Mouse (Mus musculus) lung, postnatal 36 days (tissue): ENCODE measurements around the gene Dync1i2.
A peak's percentile ranks its signal among the peaks of the same experiment; 100 is the strongest.

ENCODE experiments used
- DNase-seq: peaks from one replicate; pipeline ENCODE4 v3.0.0; 2022; ENCODE audit warnings: mixed read lengths

Gene Dync1i2

GRCm38 (mm10) chr2:71270085-71270484, 58.6 kb downstream of the Dync1i2 start:
- no peak for DNase-seq

DNA sequence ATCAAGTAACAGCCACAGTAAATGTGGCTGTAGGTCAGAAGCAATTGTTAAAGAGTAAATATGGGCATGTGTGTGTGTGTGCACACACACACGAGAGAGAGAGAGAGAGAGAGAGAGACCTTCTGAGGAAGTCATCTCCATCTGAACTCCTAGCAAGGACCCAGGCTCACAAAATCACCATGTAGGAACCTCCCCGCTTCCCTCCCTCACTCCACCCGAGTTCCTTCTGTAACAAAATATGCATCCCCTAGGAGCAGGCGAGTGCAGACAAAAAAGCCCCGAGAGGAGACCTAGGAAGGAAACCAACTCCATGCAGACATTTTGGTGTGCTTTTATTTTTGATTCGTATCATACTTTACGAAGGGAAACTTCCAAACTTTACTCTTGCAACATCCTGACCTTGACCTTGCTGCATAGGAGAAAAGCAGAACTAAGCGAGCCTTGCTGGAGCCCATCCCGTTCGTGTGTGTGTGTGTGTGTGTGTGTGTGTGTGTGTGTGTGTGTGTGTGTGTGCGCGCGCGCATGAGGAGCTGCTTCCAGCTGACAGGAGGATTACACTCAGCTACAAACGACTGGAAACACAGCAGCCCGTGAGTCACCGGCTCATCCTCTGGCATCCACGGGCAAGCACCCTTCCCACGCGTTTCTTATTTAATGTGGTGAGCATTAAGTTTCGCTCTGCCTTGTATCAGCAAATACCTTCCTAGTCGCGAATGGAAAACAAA, 62.6 kb downstream of the Dync1i2 start:
- DNase-seq = peak; percentile 65

DNA sequence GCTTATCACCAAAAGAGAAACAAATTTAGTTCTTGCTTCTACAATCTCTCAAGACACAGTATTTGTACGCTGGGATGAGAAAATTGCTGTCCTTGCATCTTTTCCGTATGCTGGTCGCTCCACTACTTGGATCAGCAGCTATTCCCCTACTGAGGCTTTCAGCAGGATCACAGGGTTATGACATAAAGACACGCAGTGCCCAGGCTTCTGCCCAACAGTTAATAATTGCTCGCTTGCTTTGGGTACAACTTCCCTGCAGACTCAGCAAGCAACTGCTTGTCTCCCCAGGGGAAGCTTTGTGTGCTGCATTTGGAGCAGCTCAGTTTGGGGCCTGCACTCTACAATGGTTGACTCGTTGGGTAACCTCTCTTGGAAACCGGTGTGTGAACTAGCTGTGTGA, 64.2 kb downstream of the Dync1i2 start:
- no peak for DNase-seq

- peak; percentile 8 for DNase-seq
Measured at GRCm38 (mm10) chr2:71278791-71279775, 67.6 kb downstream of the Dync1i2 start.

DNA sequence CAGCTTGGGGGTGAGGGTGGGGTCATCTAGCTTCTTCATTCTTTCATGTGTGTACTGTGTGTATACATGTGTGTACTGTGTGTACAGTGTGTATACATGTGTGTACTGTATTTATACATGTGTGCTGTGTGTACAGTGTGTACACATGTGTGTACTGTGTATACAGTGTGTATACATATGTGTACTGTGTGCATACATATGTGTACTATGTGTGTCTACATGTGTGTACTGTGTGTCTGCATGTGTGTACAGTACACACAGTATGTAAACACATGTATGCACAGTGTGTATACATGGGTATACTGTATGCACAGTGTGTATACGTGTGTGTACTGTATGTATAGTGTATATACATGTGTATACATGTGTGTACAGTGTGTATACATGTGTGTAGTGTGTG, 70.5 kb downstream of the Dync1i2 start:
- DNase-seq = no peak

DNA sequence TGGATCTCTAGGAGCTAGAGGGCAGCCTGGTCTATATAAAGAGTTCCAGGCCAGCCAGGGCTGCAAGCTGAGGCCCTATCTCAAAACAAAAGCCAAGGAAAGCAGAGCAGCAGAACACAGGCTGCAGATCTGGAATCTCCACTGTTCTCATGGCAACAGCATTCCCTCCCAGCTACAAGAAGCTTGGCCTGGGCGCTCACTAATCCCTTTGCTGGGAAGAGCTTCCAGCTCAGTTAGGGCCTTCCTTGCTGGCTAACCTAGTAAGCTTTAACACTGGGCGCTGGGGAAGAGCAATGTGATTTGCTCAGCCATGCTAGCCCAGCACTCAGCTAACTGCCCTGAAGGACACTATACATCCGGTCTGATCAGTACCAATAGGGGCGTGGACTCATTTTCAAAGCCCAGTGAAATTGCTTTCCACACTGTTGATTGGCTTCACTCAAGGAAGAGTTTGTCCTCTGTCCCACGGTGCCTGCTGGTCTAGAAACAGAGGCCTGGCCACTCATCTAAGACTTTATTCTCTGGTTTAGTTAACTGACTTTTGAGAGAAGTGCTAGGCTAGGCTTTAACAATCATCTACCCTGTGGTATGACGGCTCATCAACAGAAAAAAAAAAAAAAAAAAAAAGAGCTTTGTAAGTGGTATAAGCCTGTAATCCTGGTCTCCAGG, 78.7 kb downstream of the Dync1i2 start:
- no peak for DNase-seq

GRCm38 (mm10) chr2:71291566-71291965, 80.1 kb downstream of the Dync1i2 start:
- no peak for DNase-seq

DNA sequence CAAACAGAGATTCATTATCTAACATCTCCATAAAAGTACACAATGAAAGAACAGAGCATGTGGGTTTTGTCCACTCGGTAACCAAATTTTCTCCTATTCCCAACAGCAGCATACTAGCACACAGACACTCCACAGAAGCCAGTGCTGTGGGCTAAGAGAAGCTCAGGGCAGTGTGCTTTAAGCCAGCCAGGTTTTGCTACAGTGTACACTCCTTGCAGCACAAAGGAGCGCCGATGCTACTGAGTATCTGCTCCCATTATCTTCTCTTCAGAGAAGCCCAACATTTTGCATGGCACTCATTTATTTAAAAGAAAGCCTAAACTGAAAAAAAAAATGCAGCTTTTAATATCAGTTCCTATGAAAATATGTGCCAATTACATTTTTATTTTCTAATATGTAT, 82.5 kb downstream of the Dync1i2 start:
- no peak for DNase-seq

DNA sequence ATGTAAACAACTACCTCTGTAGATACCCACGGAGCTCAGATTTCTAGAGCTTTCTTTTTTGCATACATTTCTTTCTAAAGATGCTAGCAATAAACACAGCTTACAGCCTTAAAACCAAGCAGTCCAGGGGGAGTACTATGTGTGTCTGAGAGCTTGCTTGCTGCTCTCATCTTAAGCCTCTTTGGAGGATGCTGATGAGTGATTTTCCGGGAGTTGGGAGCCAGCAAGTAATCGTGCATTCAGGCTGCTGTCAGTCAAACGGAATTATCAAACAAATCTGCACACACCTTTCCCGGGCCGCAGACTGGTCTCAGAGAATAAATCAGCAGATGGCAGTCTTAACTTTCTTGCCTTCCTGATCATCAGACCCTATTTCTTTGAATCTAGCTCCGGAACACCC, 83.0 kb downstream of the Dync1i2 start:
- DNase-seq = no peak

GRCm38 (mm10) chr2:71295844-71296243, 84.3 kb downstream of the Dync1i2 start:
- no peak for DNase-seq

DNA sequence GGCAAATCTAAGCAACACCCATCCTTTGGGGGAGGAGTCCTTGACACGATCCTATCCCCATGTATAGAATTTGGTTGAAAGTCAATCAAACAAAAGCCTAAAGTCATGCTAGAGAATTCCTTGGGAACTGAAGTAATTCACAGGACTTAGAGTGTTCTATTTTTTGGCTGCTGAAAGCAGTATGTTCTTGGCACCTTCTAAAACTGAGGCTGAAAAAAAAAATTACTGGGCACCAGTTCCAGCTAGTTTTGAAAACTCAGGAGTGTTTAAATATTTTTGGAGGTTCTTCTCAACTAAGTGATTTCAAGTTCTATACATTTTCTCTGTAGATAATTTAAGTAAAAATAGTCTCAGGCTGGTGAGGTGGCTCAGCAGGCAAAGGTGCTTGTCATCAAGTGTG, 86.0 kb downstream of the Dync1i2 start:
- no peak for DNase-seq

DNA sequence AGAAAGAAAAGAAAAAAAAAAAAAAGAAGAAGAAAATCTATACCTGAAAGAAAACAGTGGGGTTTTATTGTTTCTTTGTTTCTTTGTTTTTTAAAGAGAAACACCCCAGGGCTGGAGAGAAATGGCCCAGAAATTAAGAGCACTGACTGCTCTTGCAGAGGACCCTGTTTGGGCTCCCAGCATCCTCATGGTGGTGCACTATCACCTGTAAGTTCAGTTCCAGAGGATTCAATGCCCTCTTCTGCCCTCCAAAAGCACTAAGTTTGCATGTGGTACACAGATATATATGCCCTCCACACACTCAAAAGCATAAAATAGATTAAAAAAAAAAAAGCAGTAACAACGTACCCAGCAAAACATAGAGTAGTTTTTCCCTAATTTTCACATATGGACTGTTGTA, 87.2 kb downstream of the Dync1i2 start:
- DNase-seq = peak; percentile 10

DNA sequence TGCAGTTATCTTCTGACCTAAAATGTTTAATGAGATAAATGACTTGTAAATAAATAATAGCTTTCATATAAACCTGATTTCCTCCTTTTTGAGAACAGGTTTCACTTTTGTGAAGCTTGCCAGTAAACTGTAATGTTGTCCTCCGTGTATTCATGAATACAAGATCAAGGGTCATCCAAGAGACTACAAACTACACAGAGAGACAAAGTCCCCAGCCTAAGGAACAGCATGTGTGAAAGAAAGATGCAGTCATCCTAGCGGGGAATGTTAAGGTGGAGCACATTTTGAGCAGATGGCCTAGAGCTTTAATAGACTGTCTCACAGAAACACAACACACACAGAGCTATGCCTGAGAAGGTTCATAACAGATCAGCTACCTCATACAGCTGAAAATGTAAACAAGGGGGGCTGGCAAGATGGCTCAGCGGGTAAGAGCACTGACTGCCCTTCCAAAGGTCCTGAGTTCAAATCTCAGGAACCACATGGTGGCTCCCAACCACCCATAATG, 90.7 kb downstream of the Dync1i2 start:
- no peak for DNase-seq

DNA sequence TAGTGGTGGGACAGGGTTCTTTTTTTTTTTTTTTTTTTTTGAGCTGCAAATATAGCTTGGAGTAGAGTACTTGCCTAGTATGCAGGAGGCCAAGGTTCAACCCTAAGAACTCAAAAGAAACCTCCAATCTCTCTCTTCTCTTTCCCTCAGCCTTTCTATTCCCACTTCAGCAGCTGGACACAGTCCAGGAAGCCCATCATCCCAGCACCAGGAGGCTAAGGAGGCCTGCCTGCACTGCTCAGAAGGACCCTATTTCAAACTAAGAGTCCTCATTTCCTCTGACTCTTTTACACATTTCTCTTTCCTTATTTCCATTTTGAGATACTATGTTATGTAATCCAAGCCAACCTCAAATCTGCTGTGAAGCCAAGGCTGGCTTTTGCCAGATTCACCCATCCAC, 91.7 kb downstream of the Dync1i2 start:
- DNase-seq = no peak

GRCm38 (mm10) chr2:71304821-71305220, 93.3 kb downstream of the Dync1i2 start:
- DNase-seq = no peak

DNA sequence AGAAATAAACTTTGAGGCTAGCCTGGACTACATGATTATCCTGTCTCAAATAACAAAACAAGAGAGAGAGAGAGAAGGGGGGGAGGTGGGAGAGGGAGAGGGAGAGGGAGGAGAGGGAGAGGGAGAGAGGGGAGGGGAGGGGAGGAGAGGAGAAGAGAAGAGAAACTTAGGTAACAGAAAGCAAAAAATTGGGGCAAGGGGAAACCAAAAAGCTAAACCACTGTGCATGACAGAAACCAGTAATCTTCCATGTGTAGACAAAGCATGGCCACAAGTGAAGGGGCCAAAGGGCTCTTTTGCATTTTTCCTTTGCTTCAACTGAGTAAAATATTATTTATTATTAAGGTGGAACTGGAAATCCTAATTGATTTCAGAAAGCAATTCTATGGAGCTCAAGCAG, 94.9 kb downstream of the Dync1i2 start:
- no peak for DNase-seq

GRCm38 (mm10) chr2:71309726-71310125, 98.2 kb downstream of the Dync1i2 start:
- DNase-seq = no peak

- DNase-seq = no peak
Measured at GRCm38 (mm10) chr2:71312067-71312466, 100.6 kb downstream of the Dync1i2 start.
